Mouse (Mus musculus) kidney, embryonic 16.5 days (tissue): ENCODE measurements at regions not wholly inside any gene's neighbourhood (a gene's known extent, or its start where the extent isn't known, plus 50 kb on each side); places are given as distances from the start of the nearest gene placed in this dataset.

Experiments
- ATAC-seq: fragments of 200-750 bp; cut with Nextera tagmentation; 2 replicates; pipeline ENCODE4 v1.8.0; 2017; ENCODE audit warnings: moderate TSS enrichment; ENCODE audit not compliant: low FRiP score, low TSS enrichment
- H3K27ac ChIP-seq: fragments of 300-500 bp; sonication (generic); 2 replicates; pipeline ENCODE4 v1.5.1; 2014; ENCODE audit warnings: low read length
- H3K27me3 ChIP-seq: fragments of 300-500 bp; sonication (generic); 2 replicates; pipeline ENCODE4 v1.6.1; 2014; ENCODE audit warnings: low read length, control low read depth, mixed read lengths; ENCODE audit not compliant: insufficient read depth
- H3K36me3 ChIP-seq: fragments of 300-500 bp; sonication (generic); 2 replicates; pipeline ENCODE4 v1.6.1; 2014; ENCODE audit warnings: low read length, control low read depth, mixed read lengths; ENCODE audit not compliant: insufficient read depth
- H3K4me1 ChIP-seq: fragments of 300-500 bp; sonication (generic); 2 replicates; pipeline ENCODE4 v1.6.1; 2014; ENCODE audit warnings: low read length, control low read depth, mixed read lengths; ENCODE audit not compliant: insufficient read depth
- H3K4me2 ChIP-seq: fragments of 300-500 bp; sonication (generic); replicated peaks from 2 replicates; pipeline ENCODE4 v1.6.1; 2014; ENCODE audit warnings: low read depth, low read length
- H3K4me3 ChIP-seq: fragments of 300-500 bp; sonication (generic); 2 replicates; pipeline ENCODE4 v1.5.1; 2014; ENCODE audit warnings: mild to moderate bottlenecking, low read length
- H3K9ac ChIP-seq: fragments of 300-500 bp; sonication (generic); replicated peaks from 2 replicates; pipeline ENCODE4 v1.6.1; 2014; ENCODE audit warnings: low read length
- H3K9me3 ChIP-seq: fragments of 300-500 bp; sonication (generic); 2 replicates; pipeline ENCODE4 v1.6.1; 2016; ENCODE audit warnings: low read length, control low read depth
- WGBS: fragments of 180-500 bp; shearing (Covaris S2); extraction: QIAGEN DNeasy Blood & Tissue Kit; methylation state at CpG from one replicate; pipeline ENCODE4 v1.1.7; 2014; 5-methylcytosine and 5-hydroxymethylcytosine counted together

- peak; percentile 89 for ATAC-seq
- peak overlapping the region; percentile 89 for H3K27ac ChIP-seq
- H3K27me3 ChIP-seq = no peaks in the 10 kb centered on the region
- H3K4me1 ChIP-seq = peaks cover 26% of the 10 kb centered on the region
- H3K9me3 ChIP-seq = no peaks in the 10 kb centered on the region
- no peaks in the 10 kb centered on the region for H3K36me3 ChIP-seq
- WGBS = 5% methylated on average over 7 of the region's 7 CpGs
- peak overlapping the region; percentile 18; the same call in 1 of the 2 replicates for H3K9ac ChIP-seq
- H3K4me2 ChIP-seq = no peak overlapping the region
- no peak overlapping the region for H3K4me3 ChIP-seq
Observed at GRCm38 (mm10) chr8:78023467-78023866, 189.6 kb upstream of the Ttc29 start.

- Histone ChIP-seq H3K27ac (peak overlapping the region; percentile 89), H3K9ac (peak overlapping the region; percentile 18; the same call in 1 of the 2 replicates), H3K27me3 (no peaks in the 10 kb centered on the region), H3K36me3 (no peaks in the 10 kb centered on the region), H3K4me3 (no peak overlapping the region), H3K4me1 (peaks cover 26% of the 10 kb centered on the region), H3K9me3 (no peaks in the 10 kb centered on the region), H3K4me2 (no peak overlapping the region)
- peak; percentile 31; the same call in 1 of the 2 replicates for ATAC-seq
- WGBS = 35% methylated on average over 4 of the region's 4 CpGs
Observed at GRCm38 (mm10) chr8:78023936-78024335, 189.2 kb upstream of the Ttc29 start.

GRCm38 (mm10) chr8:78024964-78025363, 188.1 kb upstream of the Ttc29 start:
- no peak overlapping the region for H3K9ac ChIP-seq
- no peak overlapping the region for H3K27ac ChIP-seq
- no peak for ATAC-seq
- peaks cover 26% of the 10 kb centered on the region for H3K4me1 ChIP-seq
- 82% methylated on average over 5 of the region's 5 CpGs for WGBS
- H3K36me3 ChIP-seq = no peaks in the 10 kb centered on the region
- H3K27me3 ChIP-seq = no peaks in the 10 kb centered on the region
- no peaks in the 10 kb centered on the region for H3K9me3 ChIP-seq
- no peak overlapping the region for H3K4me2 ChIP-seq
- no peak overlapping the region for H3K4me3 ChIP-seq

- 64% methylated on average over 2 of the region's 2 CpGs for WGBS
- Histone ChIP-seq H3K27ac (no peak overlapping the region), H3K9me3 (no peaks in the 10 kb centered on the region), H3K9ac (no peak overlapping the region), H3K4me2 (no peak overlapping the region), H3K27me3 (no peaks in the 10 kb centered on the region), H3K4me1 (peaks cover 20% of the 10 kb centered on the region), H3K36me3 (no peaks in the 10 kb centered on the region), H3K4me3 (no peak overlapping the region)
- ATAC-seq = no peak
Observed at GRCm38 (mm10) chr8:78027371-78027770, 185.7 kb upstream of the Ttc29 start.

GRCm38 (mm10) chr8:78028928-78029327, 184.2 kb upstream of the Ttc29 start:
- H3K9ac ChIP-seq = no peak overlapping the region
- H3K4me2 ChIP-seq = no peak overlapping the region
- H3K36me3 ChIP-seq = no peaks in the 10 kb centered on the region
- peak overlapping the region; percentile 30; the same call in 1 of the 2 replicates for H3K27ac ChIP-seq
- no peaks in the 10 kb centered on the region for H3K27me3 ChIP-seq
- no peak overlapping the region for H3K4me3 ChIP-seq
- peaks cover 10% of the 10 kb centered on the region for H3K4me1 ChIP-seq
- ATAC-seq = no peak
- no peaks in the 10 kb centered on the region for H3K9me3 ChIP-seq
- WGBS = 64% methylated on average over 1 of the region's 1 CpGs

GRCm38 (mm10) chr8:78031811-78032210, 181.3 kb upstream of the Ttc29 start:
- Histone ChIP-seq H3K9me3 (no peaks in the 10 kb centered on the region), H3K4me2 (no peak overlapping the region), H3K36me3 (no peaks in the 10 kb centered on the region), H3K27me3 (no peaks in the 10 kb centered on the region), H3K9ac (no peak overlapping the region), H3K4me1 (no peaks in the 10 kb centered on the region), H3K4me3 (no peak overlapping the region), H3K27ac (no peak overlapping the region)
- ATAC-seq = no peak
- WGBS = 83% methylated on average over 4 of the region's 4 CpGs

GRCm38 (mm10) chr8:78034687-78035086, 178.4 kb upstream of the Ttc29 start:
- H3K9ac ChIP-seq = no peak overlapping the region
- ATAC-seq = no peak
- no peaks in the 10 kb centered on the region for H3K36me3 ChIP-seq
- WGBS = 77% methylated on average over 4 of the region's 4 CpGs
- H3K4me2 ChIP-seq = no peak overlapping the region
- H3K4me3 ChIP-seq = no peak overlapping the region
- no peaks in the 10 kb centered on the region for H3K4me1 ChIP-seq
- H3K9me3 ChIP-seq = no peaks in the 10 kb centered on the region
- H3K27ac ChIP-seq = no peak overlapping the region
- no peaks in the 10 kb centered on the region for H3K27me3 ChIP-seq

GRCm38 (mm10) chr8:78037218-78037617, 175.9 kb upstream of the Ttc29 start:
- H3K4me3 ChIP-seq = no peak overlapping the region
- 59% methylated on average over 1 of the region's 1 CpGs for WGBS
- no peak for ATAC-seq

GRCm38 (mm10) chr8:78046691-78047090, 166.4 kb upstream of the Ttc29 start:
- Histone ChIP-seq H3K27ac (no peak overlapping the region), H3K36me3 (no peaks in the 10 kb centered on the region), H3K4me1 (no peaks in the 10 kb centered on the region), H3K4me2 (no peak overlapping the region), H3K27me3 (no peaks in the 10 kb centered on the region), H3K4me3 (no peak overlapping the region), H3K9me3 (peaks cover 7% of the 10 kb centered on the region; the same call in 1 of the 2 replicates), H3K9ac (no peak overlapping the region)
- no peak for ATAC-seq
- WGBS = 79% methylated on average over 3 of the region's 3 CpGs

More at GRCm38 (mm10) chr8:78037218-78037617, 175.9 kb upstream of the Ttc29 start:
- no peak overlapping the region for H3K4me2 ChIP-seq
- no peaks in the 10 kb centered on the region for H3K27me3 ChIP-seq
- no peak overlapping the region for H3K9ac ChIP-seq
- no peaks in the 10 kb centered on the region for H3K36me3 ChIP-seq
- no peak overlapping the region for H3K27ac ChIP-seq
- no peaks in the 10 kb centered on the region for H3K4me1 ChIP-seq
- H3K9me3 ChIP-seq = no peaks in the 10 kb centered on the region

GRCm38 (mm10) chr8:78050768-78051167, 162.3 kb upstream of the Ttc29 start:
- Histone ChIP-seq H3K4me3 (no peak overlapping the region), H3K4me1 (0 out of 2 replicates have a peak, but pooled peaks cover 3% of the 10 kb centered on the region), H3K9ac (no peak overlapping the region), H3K9me3 (peaks cover 3% of the 10 kb centered on the region; the same call in 1 of the 2 replicates), H3K36me3 (no peaks in the 10 kb centered on the region), H3K4me2 (no peak overlapping the region), H3K27me3 (no peaks in the 10 kb centered on the region), H3K27ac (no peak overlapping the region)
- no peak for ATAC-seq
- WGBS = 66% methylated on average over 3 of the region's 3 CpGs
